Mouse (Mus musculus): ENCODE measurements around the gene Klf6. TPM values are rescaled to one million over a fixed set of nuclear protein-coding genes. Genes with fewer than 3 reads are reported as not detected.

Gene Klf6
- polyA plus RNA-seq (2012; ENCODE audit: insufficient read depth, low replicate concordance): 51.6 and 132 TPM in 2 replicates

DNA sequence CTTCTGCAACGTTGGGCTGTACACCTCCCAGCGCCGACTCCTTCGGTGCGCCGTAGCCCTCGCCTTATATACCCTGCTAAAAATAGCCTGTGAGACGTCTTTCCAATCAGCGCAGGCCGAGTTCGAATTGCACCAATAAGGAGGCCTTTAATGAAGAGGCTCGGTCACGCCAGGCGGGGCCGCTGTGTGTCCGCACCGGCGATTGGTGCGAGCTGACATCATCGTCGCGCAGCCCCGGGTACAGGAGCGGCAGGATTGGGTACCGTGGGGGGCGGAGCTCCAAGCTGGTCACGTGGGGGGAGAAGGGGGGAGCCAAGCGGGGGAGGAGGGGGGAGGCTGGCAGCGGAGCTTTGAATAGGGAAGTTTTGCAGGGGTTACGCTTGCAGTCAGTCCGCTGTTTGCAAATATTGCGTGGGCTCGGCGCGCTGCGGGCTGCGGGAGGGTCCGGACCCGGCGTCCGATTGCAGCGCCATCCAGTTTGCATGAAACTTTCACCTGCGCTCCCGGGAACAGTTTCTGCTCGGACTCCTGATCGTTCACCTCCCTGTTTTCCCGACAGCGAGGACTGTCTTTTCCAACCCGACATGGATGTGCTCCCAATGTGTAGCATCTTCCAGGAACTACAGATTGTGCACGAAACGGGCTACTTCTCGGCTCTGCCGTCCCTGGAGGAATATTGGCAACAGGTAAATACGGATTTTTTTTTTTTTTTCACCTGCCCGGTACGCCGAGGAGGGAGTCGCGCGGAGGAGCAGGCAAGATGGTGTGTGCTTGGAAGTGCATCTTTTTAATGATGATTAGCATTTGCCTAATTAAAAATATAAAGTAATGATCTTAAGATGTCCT, at the start of gene Klf6:
Gene Klf6, plus strand, starts transcription at position 326 of the 846 bp plus-strand sequence.
- Histone ChIP-seq H3K36me3 (replicated peaks; ENCODE audit: low read length) (peaks cover 33% of the 10 kb centered on the region), H3K27me3 (replicated peaks) (no peaks in the 10 kb centered on the region), H3K9me3 (no peaks in the 10 kb centered on the region), H3K4me1 (peaks cover 36% of the 10 kb centered on the region), H3K4me3 (replicated peaks) (peak within 1 kb of the TSS; percentile 97)
- TF ChIP-seq FLI1 (IDR thresholded peaks at IDR 0.05; ENCODE audit: low read length) (no peak), GATA1 (IDR thresholded peaks at IDR 0.05; ENCODE audit: borderline replicate concordance, low read length) (no peak)

DNA sequence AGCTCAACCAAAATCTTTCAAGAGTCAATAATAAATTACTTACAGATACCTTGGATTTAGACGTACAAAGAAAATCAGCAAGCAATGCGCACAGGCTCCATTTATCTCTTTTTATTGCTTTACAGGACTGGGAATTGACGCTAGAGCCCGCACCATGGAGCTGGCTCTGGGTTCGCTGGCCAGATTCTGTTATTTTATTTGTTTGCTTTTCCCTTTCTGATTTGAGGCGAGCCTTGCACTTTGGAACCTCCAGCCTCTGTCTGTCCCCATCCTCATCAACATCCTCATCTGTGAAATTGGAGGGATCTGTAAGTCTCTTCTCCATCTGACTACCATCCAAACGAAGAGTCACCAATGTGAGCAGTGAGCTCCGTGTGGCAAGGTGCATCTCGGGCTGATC, 47.8 kb upstream of the Klf6 start:
- Histone ChIP-seq H3K27me3 (replicated peaks) (no peaks in the 10 kb centered on the region), H3K9me3 (no peaks in the 10 kb centered on the region), H3K36me3 (replicated peaks; ENCODE audit: low read length) (no peaks in the 10 kb centered on the region), H3K4me1 (peaks cover 3% of the 10 kb centered on the region; the same call in 1 of the 2 replicates), H3K4me3 (replicated peaks) (no peak overlapping the region)
- TF ChIP-seq GATA1 (IDR thresholded peaks at IDR 0.05; ENCODE audit: borderline replicate concordance, low read length) (no peak), FLI1 (IDR thresholded peaks at IDR 0.05; ENCODE audit: low read length) (no peak)

DNA sequence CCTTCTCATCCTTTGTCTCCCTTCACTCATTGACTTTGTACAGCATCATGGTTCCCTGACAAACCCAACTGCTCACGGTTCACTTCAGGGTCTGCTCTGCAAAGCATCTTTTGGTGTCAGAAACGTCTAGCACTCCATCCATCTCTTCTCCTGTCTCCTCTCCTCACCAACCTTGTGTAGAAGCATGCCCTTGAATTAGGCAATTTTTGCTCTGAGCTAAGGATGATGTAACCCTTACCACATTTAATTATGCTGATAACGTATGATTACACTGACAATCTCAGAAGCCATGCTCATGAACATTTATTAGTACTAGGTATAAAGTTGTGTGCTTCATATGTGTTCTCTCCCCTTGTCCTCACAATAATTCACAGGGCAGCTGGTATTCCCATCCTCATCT, 44.0 kb upstream of the Klf6 start:
- no peak for TF ChIP-seq GATA1 (IDR thresholded peaks at IDR 0.05; ENCODE audit: borderline replicate concordance, low read length)
- TF ChIP-seq FLI1 (IDR thresholded peaks at IDR 0.05; ENCODE audit: low read length): no peak
- H3K4me1 ChIP-seq: peaks cover 5% of the 10 kb centered on the region; the same call in 1 of the 2 replicates
- no peak overlapping the region for H3K4me3 ChIP-seq (replicated peaks)
- no peaks in the 10 kb centered on the region for H3K9me3 ChIP-seq
- H3K27me3 ChIP-seq (replicated peaks): no peaks in the 10 kb centered on the region
- no peaks in the 10 kb centered on the region for H3K36me3 ChIP-seq (replicated peaks; ENCODE audit: low read length)

DNA sequence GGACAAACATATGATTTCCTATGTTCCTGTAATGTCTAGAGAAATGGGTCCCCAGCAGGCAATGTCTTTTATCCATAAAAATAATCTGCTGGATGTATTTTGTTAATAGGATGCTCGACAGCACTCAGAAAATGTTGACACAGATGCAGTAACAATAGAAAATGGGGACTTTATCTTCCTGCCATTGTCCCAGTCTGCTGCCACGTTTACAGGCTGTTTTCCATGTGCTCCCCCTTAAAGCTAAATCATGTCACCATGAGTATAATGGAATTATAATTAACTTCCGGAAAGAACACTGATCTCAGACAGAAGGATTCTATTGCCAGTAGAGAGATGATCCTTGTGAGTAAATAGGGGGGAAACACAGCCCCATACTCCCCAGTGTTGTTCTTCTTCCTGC, 42.1 kb upstream of the Klf6 start:
- Histone ChIP-seq H3K27me3 (replicated peaks) (no peaks in the 10 kb centered on the region), H3K9me3 (no peaks in the 10 kb centered on the region), H3K4me1 (peaks cover 12% of the 10 kb centered on the region), H3K36me3 (replicated peaks; ENCODE audit: low read length) (no peaks in the 10 kb centered on the region), H3K4me3 (replicated peaks) (no peak overlapping the region)
- TF ChIP-seq FLI1 (IDR thresholded peaks at IDR 0.05; ENCODE audit: low read length): no peak
- no peak for TF ChIP-seq GATA1 (IDR thresholded peaks at IDR 0.05; ENCODE audit: borderline replicate concordance, low read length)

DNA sequence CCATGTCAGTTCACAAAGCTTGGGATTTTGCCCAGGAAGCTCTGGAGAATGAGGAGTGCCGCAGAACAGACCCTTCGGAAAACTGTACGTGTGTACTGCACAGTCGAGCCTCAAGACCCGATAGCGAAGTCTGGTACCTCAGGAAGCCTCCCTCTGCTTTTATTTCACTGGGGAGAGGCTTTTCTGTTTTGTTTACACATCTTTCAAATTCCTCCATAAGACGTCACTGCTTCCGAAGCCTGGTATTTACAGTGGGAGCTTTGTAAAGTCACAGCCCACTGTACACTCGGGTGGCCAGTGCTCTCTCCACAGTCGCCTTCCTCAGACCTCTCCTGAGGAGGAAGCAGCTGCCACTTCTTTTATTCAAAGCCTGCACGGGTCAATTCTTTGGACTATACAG, 38.7 kb upstream of the Klf6 start:
- peaks cover 25% of the 10 kb centered on the region for H3K4me1 ChIP-seq
- H3K27me3 ChIP-seq (replicated peaks): no peaks in the 10 kb centered on the region
- no peaks in the 10 kb centered on the region for H3K36me3 ChIP-seq (replicated peaks; ENCODE audit: low read length)
- no peaks in the 10 kb centered on the region for H3K9me3 ChIP-seq
- TF ChIP-seq GATA1 (IDR thresholded peaks at IDR 0.05; ENCODE audit: borderline replicate concordance, low read length): no peak
- TF ChIP-seq FLI1 (IDR thresholded peaks at IDR 0.05; ENCODE audit: low read length): no peak
- H3K4me3 ChIP-seq (replicated peaks): no peak overlapping the region

DNA sequence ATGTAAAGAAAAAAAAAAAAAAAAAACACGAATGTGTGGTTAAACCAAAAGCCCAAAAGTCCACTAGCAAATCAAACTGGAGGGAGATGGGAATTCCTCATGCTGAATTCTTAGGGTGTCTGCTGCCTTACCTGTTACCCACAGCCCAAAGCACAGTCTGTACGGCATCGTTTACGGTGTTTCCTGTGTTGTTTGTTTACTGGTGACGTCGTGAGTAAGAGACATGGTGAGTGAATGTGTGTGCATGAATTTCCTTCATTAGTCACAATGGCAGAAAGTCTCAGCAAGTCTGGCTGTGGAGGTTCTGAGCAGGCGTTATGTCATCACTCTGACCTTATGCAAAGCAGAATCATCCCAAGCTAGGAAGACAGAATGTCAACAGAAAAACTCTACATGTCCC, 38.1 kb upstream of the Klf6 start:
- H3K4me3 ChIP-seq (replicated peaks): no peak overlapping the region
- no peaks in the 10 kb centered on the region for H3K9me3 ChIP-seq
- TF ChIP-seq FLI1 (IDR thresholded peaks at IDR 0.05; ENCODE audit: low read length): no peak
- TF ChIP-seq GATA1 (IDR thresholded peaks at IDR 0.05; ENCODE audit: borderline replicate concordance, low read length): no peak
- peaks cover 23% of the 10 kb centered on the region for H3K4me1 ChIP-seq
- no peaks in the 10 kb centered on the region for H3K27me3 ChIP-seq (replicated peaks)
- no peaks in the 10 kb centered on the region for H3K36me3 ChIP-seq (replicated peaks; ENCODE audit: low read length)

DNA sequence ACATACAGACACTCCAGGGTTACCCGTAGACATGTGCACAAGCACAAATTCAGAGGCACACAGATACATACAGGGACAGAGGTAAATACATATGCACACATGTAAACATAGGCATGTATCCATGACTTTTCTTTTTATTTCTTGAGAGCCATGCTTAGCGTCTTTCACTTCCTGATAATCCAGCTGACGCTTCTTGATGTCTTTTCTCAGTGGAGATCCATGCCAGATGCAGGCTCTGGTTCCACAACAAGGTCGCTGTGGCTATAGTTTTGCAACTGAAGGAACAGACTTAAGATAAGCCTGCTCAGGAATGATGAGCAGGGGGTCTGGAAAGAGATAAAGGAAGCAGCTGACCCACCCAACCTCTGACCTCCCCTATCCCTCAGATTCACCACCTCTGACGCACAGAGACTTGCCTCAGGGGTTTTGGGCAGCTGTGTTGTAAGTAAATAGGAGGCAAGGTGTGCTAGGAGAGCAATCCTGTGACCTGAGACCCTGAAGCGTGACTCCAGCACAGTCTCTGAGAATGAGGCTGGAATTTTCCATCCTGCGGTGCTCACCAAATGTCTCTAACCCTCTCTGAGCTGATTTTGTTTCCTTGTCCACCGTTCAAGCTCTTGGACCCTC, 37.0 kb upstream of the Klf6 start:
- TF ChIP-seq GATA1 (IDR thresholded peaks at IDR 0.05; ENCODE audit: borderline replicate concordance, low read length): no peak
- no peak for TF ChIP-seq FLI1 (IDR thresholded peaks at IDR 0.05; ENCODE audit: low read length)
- H3K4me1 ChIP-seq: peaks cover 21% of the 10 kb centered on the region
- H3K36me3 ChIP-seq (replicated peaks; ENCODE audit: low read length): no peaks in the 10 kb centered on the region
- H3K9me3 ChIP-seq: no peaks in the 10 kb centered on the region
- no peaks in the 10 kb centered on the region for H3K27me3 ChIP-seq (replicated peaks)
- H3K4me3 ChIP-seq (replicated peaks): no peak overlapping the region

DNA sequence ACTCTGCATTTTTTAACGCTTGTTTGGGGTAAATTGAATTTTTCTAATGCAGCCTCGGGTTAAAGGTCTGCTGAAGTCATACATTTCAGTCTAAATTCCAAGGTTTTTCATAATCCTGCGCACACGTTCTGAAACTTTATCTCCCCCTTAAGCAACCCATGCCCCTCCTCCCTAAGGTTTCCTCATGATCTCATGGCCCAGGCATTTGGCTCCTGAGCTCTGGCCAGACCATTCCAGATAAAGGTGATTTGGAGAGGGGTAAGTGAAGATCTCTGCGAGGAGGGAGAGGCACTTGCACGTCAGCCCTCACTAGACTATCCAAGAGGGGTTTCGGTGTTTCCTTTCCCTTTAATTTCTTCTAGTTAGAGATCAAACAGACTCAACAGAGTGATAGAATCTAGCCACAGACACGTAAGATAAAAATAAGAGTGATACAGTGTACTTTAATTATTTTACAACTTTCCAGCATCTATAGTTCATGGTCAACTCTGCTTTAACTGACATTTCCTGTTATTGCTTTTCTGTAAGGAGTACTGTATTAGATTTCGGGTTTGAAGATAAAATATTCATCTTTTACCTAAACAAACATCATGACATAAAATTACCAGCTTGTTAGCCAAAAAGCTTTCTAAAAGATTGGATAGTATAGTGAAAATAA, 35.0 kb upstream of the Klf6 start:
- H3K4me3 ChIP-seq (replicated peaks): no peak overlapping the region
- H3K36me3 ChIP-seq (replicated peaks; ENCODE audit: low read length): no peaks in the 10 kb centered on the region
- no peaks in the 10 kb centered on the region for H3K9me3 ChIP-seq
- TF ChIP-seq FLI1 (IDR thresholded peaks at IDR 0.05; ENCODE audit: low read length): no peak
- peaks cover 20% of the 10 kb centered on the region for H3K4me1 ChIP-seq
- H3K27me3 ChIP-seq (replicated peaks): no peaks in the 10 kb centered on the region

DNA sequence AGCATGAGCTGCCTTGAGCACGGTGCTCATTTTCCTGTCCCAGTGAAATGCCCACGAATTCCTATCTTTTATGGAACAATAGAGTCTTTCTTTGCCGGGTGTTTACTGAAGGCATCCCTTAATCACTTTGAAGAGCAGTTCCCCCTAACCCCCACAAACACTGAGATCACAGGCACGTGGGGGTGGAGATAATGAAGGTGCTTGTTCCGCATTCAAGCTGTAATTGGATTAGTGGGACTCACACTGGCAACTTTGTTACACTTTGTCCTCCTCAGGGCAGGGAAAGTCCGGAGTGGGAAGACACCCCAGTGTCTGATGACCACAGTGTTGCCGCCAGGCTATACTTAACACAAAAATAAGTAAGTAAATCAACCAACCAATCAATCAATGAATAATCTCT, 29.3 kb upstream of the Klf6 start:
- Histone ChIP-seq H3K36me3 (replicated peaks; ENCODE audit: low read length) (no peaks in the 10 kb centered on the region), H3K9me3 (no peaks in the 10 kb centered on the region), H3K4me1 (peaks cover 16% of the 10 kb centered on the region), H3K27me3 (replicated peaks) (no peaks in the 10 kb centered on the region), H3K4me3 (replicated peaks) (no peak overlapping the region)
- TF ChIP-seq GATA1 (IDR thresholded peaks at IDR 0.05; ENCODE audit: borderline replicate concordance, low read length) (no peak), FLI1 (IDR thresholded peaks at IDR 0.05; ENCODE audit: low read length) (no peak)

Measured in megakaryocyte, embryonic 14.5 days (primary cell).